Mouse (Mus musculus) neural tube, embryonic 12.5 days (tissue): ENCODE measurements around the gene Yy1. TPM values are rescaled to one million over a fixed set of nuclear protein-coding genes. Genes with fewer than 3 reads are reported as not detected.

ENCODE experiments used
- ATAC-seq: fragments of 200-750 bp; cut with Nextera tagmentation; 2 replicates; pipeline ENCODE4 v1.8.0; 2017; ENCODE audit warnings: low read depth, mild to moderate bottlenecking, moderate TSS enrichment, moderate library complexity; ENCODE audit not compliant: low FRiP score
- H3K27ac ChIP-seq: fragments of 300-500 bp; sonication (generic); 2 replicates; pipeline ENCODE4 v1.5.1; 2016
- H3K27me3 ChIP-seq: fragments of 300-500 bp; sonication (generic); replicated peaks from 2 replicates; pipeline ENCODE4 v1.6.1; 2016; ENCODE audit warnings: mild to moderate bottlenecking
- H3K36me3 ChIP-seq: fragments of 300-500 bp; sonication (generic); 2 replicates; pipeline ENCODE4 v1.6.1; 2016; ENCODE audit warnings: mild to moderate bottlenecking
- H3K4me1 ChIP-seq: fragments of 300-500 bp; sonication (generic); 2 replicates; pipeline ENCODE4 v1.6.1; 2016
- H3K4me2 ChIP-seq: fragments of 300-500 bp; sonication (generic); replicated peaks from 2 replicates; pipeline ENCODE4 v1.6.1; 2016; ENCODE audit warnings: mild to moderate bottlenecking
- H3K4me3 ChIP-seq: fragments of 300-500 bp; sonication (generic); 2 replicates; pipeline ENCODE4 v1.5.1; 2016
- H3K9ac ChIP-seq: fragments of 300-500 bp; sonication (generic); 2 replicates; pipeline ENCODE4 v1.6.1; 2016; ENCODE audit warnings: mild to moderate bottlenecking
- H3K9me3 ChIP-seq: fragments of 300-500 bp; sonication (generic); 2 replicates; pipeline ENCODE4 v1.6.1; 2016; ENCODE audit warnings: mild to moderate bottlenecking
- WGBS: fragments of 180-500 bp; shearing (Covaris S2); methylation state at CpG from one replicate; pipeline ENCODE4 v1.1.7; 2016; 5-methylcytosine and 5-hydroxymethylcytosine counted together
- polyA plus RNA-seq: library from polyadenylated mRNA; unstranded; fragments of >200 nt; fragmentation: Nextera tagmentation; extraction: Ambion mirVana; gene quantifications from 2 replicates; pipeline ENCODE4 v1.2.1, GENCODE M21; 2016

The Yy1 gene
- polyA plus RNA-seq, 1 experiment from 2014 or later: 18.4 TPM

- H3K36me3 ChIP-seq: no peaks in the 10 kb centered on the region
- no peak overlapping the region for H3K4me2 ChIP-seq
- no peak overlapping the region for H3K9ac ChIP-seq
- no peak overlapping the region for H3K4me3 ChIP-seq
- ATAC-seq: no peak
- H3K27ac ChIP-seq: no peak overlapping the region
- peaks cover 6% of the 10 kb centered on the region; the same call in 1 of the 2 replicates for H3K4me1 ChIP-seq
- 91% methylated on average over 6 of the region's 6 CpGs for WGBS
- no peaks in the 10 kb centered on the region for H3K9me3 ChIP-seq
- H3K27me3 ChIP-seq: no peaks in the 10 kb centered on the region
Measured at GRCm38 (mm10) chr12:108760016-108760415, 32.8 kb upstream of the Yy1 start.

- WGBS: 78% methylated on average over 9 of the region's 9 CpGs
- Histone ChIP-seq H3K9me3 (no peaks in the 10 kb centered on the region), H3K4me3 (no peak overlapping the region), H3K4me1 (peaks cover 7% of the 10 kb centered on the region; the same call in 1 of the 2 replicates), H3K27me3 (no peaks in the 10 kb centered on the region), H3K9ac (no peak overlapping the region), H3K4me2 (no peak overlapping the region), H3K27ac (no peak overlapping the region), H3K36me3 (no peaks in the 10 kb centered on the region)
- no peak for ATAC-seq
Measured at GRCm38 (mm10) chr12:108760500-108761020, 32.2 kb upstream of the Yy1 start.

- 74% methylated on average over 4 of the region's 4 CpGs for WGBS
- no peak for ATAC-seq
- no peaks in the 10 kb centered on the region for H3K9me3 ChIP-seq
Measured at GRCm38 (mm10) chr12:108761209-108761608, 31.6 kb upstream of the Yy1 start.

GRCm38 (mm10) chr12:108761665-108762064 is 31.1 kb upstream of the Yy1 start:
- H3K36me3 ChIP-seq: no peaks in the 10 kb centered on the region
- no peak overlapping the region for H3K9ac ChIP-seq
- 64% methylated on average over 4 of the region's 4 CpGs for WGBS
- no peak overlapping the region for H3K4me2 ChIP-seq
- ATAC-seq: no peak
- H3K27me3 ChIP-seq: no peaks in the 10 kb centered on the region
- H3K9me3 ChIP-seq: no peaks in the 10 kb centered on the region
- H3K4me1 ChIP-seq: peaks cover 18% of the 10 kb centered on the region
- no peak overlapping the region for H3K27ac ChIP-seq
- no peak overlapping the region for H3K4me3 ChIP-seq

More at GRCm38 (mm10) chr12:108761209-108761608, 31.6 kb upstream of the Yy1 start:
- Histone ChIP-seq H3K36me3 (no peaks in the 10 kb centered on the region), H3K4me2 (no peak overlapping the region), H3K27ac (no peak overlapping the region), H3K27me3 (no peaks in the 10 kb centered on the region), H3K9ac (no peak overlapping the region), H3K4me3 (no peak overlapping the region), H3K4me1 (peaks cover 14% of the 10 kb centered on the region)

DNA sequence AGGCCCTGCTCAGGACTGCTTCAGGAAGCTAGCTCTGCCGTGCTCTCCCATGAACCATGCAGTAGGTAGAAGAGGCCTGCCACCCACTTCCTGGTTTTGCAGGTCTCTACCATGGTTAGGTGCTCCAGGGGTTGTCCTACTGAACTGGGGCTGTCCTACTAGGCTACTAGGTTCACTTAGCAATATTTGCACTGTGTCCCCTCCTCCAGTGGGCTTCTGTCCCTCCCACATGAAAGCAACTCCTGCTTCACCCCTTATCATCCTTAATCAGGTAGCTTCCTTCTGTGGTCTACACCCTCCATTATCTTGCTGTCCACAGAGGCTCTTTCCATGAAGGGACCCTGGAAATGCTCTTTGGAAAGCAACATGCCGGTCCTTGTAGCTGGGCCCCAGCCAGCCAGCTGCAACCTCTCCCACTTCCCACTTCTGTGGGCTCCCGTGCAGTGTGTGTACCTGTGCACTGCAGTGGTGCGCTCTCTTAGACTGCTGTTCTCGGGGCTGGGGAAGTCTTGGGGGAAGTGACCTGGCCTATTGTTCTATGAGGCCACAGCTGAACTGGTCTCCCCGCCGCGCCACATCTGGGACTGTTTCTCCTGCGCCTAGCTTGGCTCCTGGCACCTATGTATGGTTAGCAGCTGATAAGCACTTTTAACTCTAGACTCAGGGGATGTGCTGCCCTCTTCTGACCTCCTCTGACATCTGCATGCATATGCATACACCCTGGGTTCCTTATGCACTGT is 29.5 kb upstream of the Yy1 start:
- Histone ChIP-seq H3K4me1 (peaks cover 12% of the 10 kb centered on the region; the same call in 1 of the 2 replicates), H3K9me3 (no peaks in the 10 kb centered on the region), H3K27ac (no peak overlapping the region), H3K27me3 (no peaks in the 10 kb centered on the region), H3K36me3 (no peaks in the 10 kb centered on the region), H3K4me2 (no peak overlapping the region), H3K4me3 (no peak overlapping the region), H3K9ac (no peak overlapping the region)
- ATAC-seq: no peak
- 71% methylated on average over 9 of the region's 9 CpGs for WGBS

- WGBS: 74% methylated on average over 22 of the region's 22 CpGs
Measured at GRCm38 (mm10) chr12:108764917-108765678, 27.7 kb upstream of the Yy1 start.

GRCm38 (mm10) chr12:108765751-108766221 is 27.0 kb upstream of the Yy1 start:
- H3K27ac ChIP-seq: no peak overlapping the region
- no peaks in the 10 kb centered on the region for H3K27me3 ChIP-seq
- H3K9me3 ChIP-seq: no peaks in the 10 kb centered on the region
- no peak for ATAC-seq
- WGBS: 30% methylated on average over 14 of the region's 14 CpGs
- H3K4me1 ChIP-seq: peaks cover 12% of the 10 kb centered on the region; the same call in 1 of the 2 replicates
- H3K36me3 ChIP-seq: no peaks in the 10 kb centered on the region
- peak overlapping the region; percentile 53 for H3K4me2 ChIP-seq
- peak overlapping the region; percentile 21; the same call in 1 of the 2 replicates for H3K9ac ChIP-seq
- H3K4me3 ChIP-seq: 0 out of 2 replicates have a peak overlapping the region, but pooled peaks have one; percentile 5

More at GRCm38 (mm10) chr12:108764917-108765678, 27.7 kb upstream of the Yy1 start:
- Histone ChIP-seq H3K4me2 (peak overlapping the region; percentile 53), H3K9ac (no peak overlapping the region), H3K27ac (no peak overlapping the region), H3K27me3 (no peaks in the 10 kb centered on the region), H3K4me1 (peaks cover 12% of the 10 kb centered on the region; the same call in 1 of the 2 replicates), H3K9me3 (no peaks in the 10 kb centered on the region), H3K4me3 (no peak overlapping the region), H3K36me3 (no peaks in the 10 kb centered on the region)
- no peak for ATAC-seq

- Histone ChIP-seq H3K9ac (no peak overlapping the region), H3K9me3 (no peaks in the 10 kb centered on the region), H3K4me3 (no peak overlapping the region), H3K4me2 (peak overlapping the region; percentile 53), H3K27ac (no peak overlapping the region), H3K4me1 (peaks cover 12% of the 10 kb centered on the region; the same call in 1 of the 2 replicates), H3K27me3 (no peaks in the 10 kb centered on the region), H3K36me3 (no peaks in the 10 kb centered on the region)
- WGBS: 68% methylated on average over 10 of the region's 10 CpGs
- no peak for ATAC-seq
Measured at GRCm38 (mm10) chr12:108766316-108766715, 26.5 kb upstream of the Yy1 start.

GRCm38 (mm10) chr12:108766866-108767265 is 25.9 kb upstream of the Yy1 start:
- no peak overlapping the region for H3K27ac ChIP-seq
- no peaks in the 10 kb centered on the region for H3K36me3 ChIP-seq
- ATAC-seq: no peak
- 69% methylated on average over 7 of the region's 7 CpGs for WGBS
- H3K4me2 ChIP-seq: peak overlapping the region; percentile 53; the same call in 1 of the 2 replicates
- H3K9ac ChIP-seq: no peak overlapping the region
- peaks cover 12% of the 10 kb centered on the region; the same call in 1 of the 2 replicates for H3K4me1 ChIP-seq
- no peaks in the 10 kb centered on the region for H3K9me3 ChIP-seq
- H3K27me3 ChIP-seq: no peaks in the 10 kb centered on the region
- no peak overlapping the region for H3K4me3 ChIP-seq

- no peaks in the 10 kb centered on the region for H3K36me3 ChIP-seq
- H3K4me1 ChIP-seq: peaks cover 12% of the 10 kb centered on the region; the same call in 1 of the 2 replicates
- H3K27me3 ChIP-seq: no peaks in the 10 kb centered on the region
- H3K4me3 ChIP-seq: no peak overlapping the region
- H3K27ac ChIP-seq: no peak overlapping the region
- 88% methylated on average over 11 of the region's 11 CpGs for WGBS
- H3K9ac ChIP-seq: no peak overlapping the region
- no peaks in the 10 kb centered on the region for H3K9me3 ChIP-seq
- no peak for ATAC-seq
- no peak overlapping the region for H3K4me2 ChIP-seq
Measured at GRCm38 (mm10) chr12:108768196-108768854, 24.4 kb upstream of the Yy1 start.

DNA sequence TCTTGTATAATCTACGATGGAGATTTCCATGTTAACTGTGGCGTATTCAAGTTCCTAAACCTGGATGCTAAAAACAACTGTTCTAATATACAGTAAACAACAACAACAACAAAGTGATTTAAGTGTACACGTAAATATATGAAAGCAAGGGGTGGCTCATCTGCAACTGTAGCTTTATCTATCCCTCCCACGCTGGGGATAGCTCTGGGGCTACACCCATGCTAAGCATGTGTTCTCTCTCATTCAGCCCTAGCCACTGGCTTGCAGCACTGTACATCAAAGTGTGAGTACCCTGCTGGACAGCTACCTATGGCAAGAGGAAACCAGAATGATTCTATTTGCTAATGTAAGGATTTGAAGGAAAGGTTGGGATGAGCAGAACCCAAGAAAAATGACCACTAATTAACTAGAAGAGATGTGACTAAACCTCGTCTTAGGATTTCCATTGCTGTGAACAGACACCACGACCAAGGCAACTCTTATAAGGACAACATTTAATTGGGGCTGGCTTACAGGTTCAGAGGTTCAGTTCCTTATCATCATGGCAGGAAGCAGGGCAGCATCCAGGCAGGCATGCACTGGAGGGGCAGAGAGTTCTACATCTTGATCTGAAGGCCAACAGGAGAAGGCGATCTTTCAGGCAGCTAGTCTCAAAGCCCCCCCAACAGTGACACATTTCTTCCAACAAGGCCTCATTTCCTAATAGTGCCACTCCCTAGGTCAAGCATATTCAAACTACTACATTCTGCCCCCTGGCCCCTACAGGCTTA is 12.5 kb upstream of the Yy1 start:
- Histone ChIP-seq H3K27me3 (no peaks in the 10 kb centered on the region), H3K4me2 (no peak overlapping the region), H3K27ac (no peak overlapping the region), H3K9ac (no peak overlapping the region), H3K36me3 (peaks cover 14% of the 10 kb centered on the region; the same call in 1 of the 2 replicates), H3K9me3 (peaks cover 7% of the 10 kb centered on the region; the same call in 1 of the 2 replicates), H3K4me3 (no peak overlapping the region), H3K4me1 (no peaks in the 10 kb centered on the region)
- no peak for ATAC-seq
- WGBS: 98% methylated on average over 7 of the region's 7 CpGs
